Mouse (Mus musculus) heart, embryonic 11.5 days (tissue): ENCODE data around the gene Bcorl1. TPM values are rescaled to one million over a fixed set of nuclear protein-coding genes. Genes with fewer than 3 reads are reported as not detected.

Source experiments
- ATAC-seq: fragments of 200-750 bp; cut with Nextera tagmentation; replicated peaks from 2 replicates; pipeline ENCODE4 v1.8.0; 2017; ENCODE audit warnings: moderate library complexity; ENCODE audit not compliant: insufficient number of reproducible peaks, low FRiP score, low TSS enrichment
- H3K27ac ChIP-seq: fragments of 300-500 bp; sonication (generic); 2 replicates; pipeline ENCODE4 v1.5.1; 2014; ENCODE audit warnings: mild to moderate bottlenecking, low read depth, low read length
- H3K27me3 ChIP-seq: fragments of 300-500 bp; sonication (generic); 2 replicates; pipeline ENCODE4 v1.6.1; 2014; ENCODE audit warnings: mild to moderate bottlenecking, low read length, mixed read lengths; ENCODE audit not compliant: control insufficient read depth, insufficient read depth
- H3K36me3 ChIP-seq: fragments of 300-500 bp; sonication (generic); 2 replicates; pipeline ENCODE4 v1.6.1; 2014; ENCODE audit warnings: mild to moderate bottlenecking, low read length, moderate library complexity, mixed read lengths; ENCODE audit not compliant: control insufficient read depth, insufficient read depth
- H3K4me1 ChIP-seq: fragments of 300-500 bp; sonication (generic); 2 replicates; pipeline ENCODE4 v1.6.1; 2014; ENCODE audit warnings: low read length; ENCODE audit not compliant: control insufficient read depth, insufficient read depth
- H3K4me2 ChIP-seq: fragments of 300-500 bp; sonication (generic); 2 replicates; pipeline ENCODE4 v1.6.1; 2014; ENCODE audit warnings: mild to moderate bottlenecking, moderate library complexity
- H3K4me3 ChIP-seq: fragments of 300-500 bp; sonication (generic); 2 replicates; pipeline ENCODE4 v1.5.1; 2014; ENCODE audit warnings: low read depth, low read length
- H3K9ac ChIP-seq: fragments of 300-500 bp; sonication (generic); 2 replicates; pipeline ENCODE4 v1.6.1; 2014; ENCODE audit warnings: mild to moderate bottlenecking, low read depth, low read length, moderate library complexity
- H3K9me3 ChIP-seq: fragments of 300-500 bp; sonication (generic); replicated peaks from 2 replicates; pipeline ENCODE4 v1.6.1; 2016; ENCODE audit warnings: low read length; ENCODE audit not compliant: control insufficient read depth
- WGBS: fragments of 180-500 bp; shearing (Covaris S2); extraction: QIAGEN DNeasy Blood & Tissue Kit; methylation state at CpG from one replicate; pipeline ENCODE4 v1.1.7; 2014; ENCODE audit not compliant: insufficient replicate concordance; 5-methylcytosine and 5-hydroxymethylcytosine counted together
- polyA plus RNA-seq: library from polyadenylated mRNA; unstranded; fragments of >200 nt; fragmentation: Nextera tagmentation; extraction: Ambion mirVana; gene quantifications from 2 replicates; pipeline ENCODE4 v1.2.1, GENCODE M21; 2014

The Bcorl1 gene
- polyA plus RNA-seq, 1 experiment from 2014 or later = 6.6 TPM

GRCm38 (mm10) chrX:48454495-48454878, 113.3 kb downstream of the Bcorl1 start:
- peaks cover 9% of the 10 kb centered on the region; the same call in 1 of the 2 replicates for H3K27me3 ChIP-seq
- 23% methylated on average over 18 of the region's 21 CpGs for WGBS
- peak overlapping the region; percentile 79 for H3K9ac ChIP-seq
- no peaks in the 10 kb centered on the region for H3K36me3 ChIP-seq
- peak overlapping the region; percentile 62 for H3K4me3 ChIP-seq
- peaks cover 13% of the 10 kb centered on the region for H3K4me1 ChIP-seq
- H3K27ac ChIP-seq = peak overlapping the region; percentile 86
- ATAC-seq = peak; percentile 56
- no peaks in the 10 kb centered on the region for H3K9me3 ChIP-seq
- H3K4me2 ChIP-seq = peak overlapping the region; percentile 62

GRCm38 (mm10) chrX:48455018-48455417, 113.9 kb downstream of the Bcorl1 start:
- Histone ChIP-seq H3K4me1 (peaks cover 12% of the 10 kb centered on the region), H3K27ac (peak overlapping the region; percentile 86), H3K4me2 (peak overlapping the region; percentile 62), H3K9ac (peak overlapping the region; percentile 79; the same call in 1 of the 2 replicates), H3K4me3 (peak overlapping the region; percentile 62; the same call in 1 of the 2 replicates), H3K36me3 (no peaks in the 10 kb centered on the region), H3K27me3 (peaks cover 9% of the 10 kb centered on the region; the same call in 1 of the 2 replicates), H3K9me3 (no peaks in the 10 kb centered on the region)
- ATAC-seq = no peak
- WGBS = 27% methylated on average over 9 of the region's 9 CpGs

- Histone ChIP-seq H3K36me3 (no peaks in the 10 kb centered on the region), H3K9ac (no peak overlapping the region), H3K4me3 (no peak overlapping the region), H3K27ac (no peak overlapping the region), H3K4me2 (no peak overlapping the region), H3K9me3 (no peaks in the 10 kb centered on the region), H3K4me1 (peaks cover 6% of the 10 kb centered on the region), H3K27me3 (peaks cover 9% of the 10 kb centered on the region; the same call in 1 of the 2 replicates)
- no peak for ATAC-seq
- WGBS = 68% methylated on average over 6 of the region's 6 CpGs
These were observed 115.8 kb downstream of the Bcorl1 start for GRCm38 (mm10) chrX:48456956-48457355.

Other genes starting within 250 kb of the Bcorl1 start
- gene Xpnpep2, start 232.6 kb upstream of the Bcorl1 start, polyA plus RNA-seq = 0.55 and 0.72 TPM in 2 replicates
- gene Sash3, start 194.9 kb upstream of the Bcorl1 start, polyA plus RNA-seq = 0.76 and 1.0 TPM in 2 replicates
- gene Zdhhc9, start 132.5 kb upstream of the Bcorl1 start, polyA plus RNA-seq = 2.9 and 3.1 TPM in 2 replicates
- gene Utp14a, start 84.5 kb upstream of the Bcorl1 start, polyA plus RNA-seq = 11.0 and 12.0 TPM in 2 replicates
- 14.3 and 17.3 TPM in 2 replicates for gene Elf4, start 121.8 kb downstream of the Bcorl1 start, polyA plus RNA-seq
- gene Aifm1, start 172.2 kb downstream of the Bcorl1 start, polyA plus RNA-seq = 96.4 and 120 TPM in 2 replicates
- 6.8 and 7.1 TPM in 2 replicates for gene Rab33a, start 177.9 kb downstream of the Bcorl1 start, polyA plus RNA-seq